Mouse (Mus musculus) thymus, postnatal 36 days (tissue): ENCODE data around the gene Palld.

Source experiments
- DNase-seq, 2 experiments: peaks; one replicate each; pipeline ENCODE4 v3.0.0; 2022; ENCODE audit warnings: mixed read lengths in 2 of 2

Gene Palld

DNA sequence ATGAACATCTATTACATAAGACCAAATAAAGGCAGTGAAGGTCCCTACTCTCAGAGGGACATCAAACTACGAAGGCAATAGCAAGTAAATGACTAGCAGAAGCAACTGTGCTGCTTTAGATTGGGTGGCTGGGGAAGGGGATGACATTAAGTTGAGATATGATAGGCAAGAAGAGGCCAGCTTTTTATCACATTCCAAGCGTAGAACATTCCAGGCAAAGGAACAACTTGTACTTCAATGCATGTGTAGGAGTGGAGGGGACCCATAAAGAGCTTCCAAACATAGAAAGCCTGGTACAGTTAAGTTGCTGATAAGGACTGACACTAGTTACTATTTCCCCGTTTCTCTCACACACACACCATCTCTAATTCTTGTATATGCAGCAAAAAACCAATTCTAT lies 221.3 kb downstream of the Palld start:
- no peak for DNase-seq

DNA sequence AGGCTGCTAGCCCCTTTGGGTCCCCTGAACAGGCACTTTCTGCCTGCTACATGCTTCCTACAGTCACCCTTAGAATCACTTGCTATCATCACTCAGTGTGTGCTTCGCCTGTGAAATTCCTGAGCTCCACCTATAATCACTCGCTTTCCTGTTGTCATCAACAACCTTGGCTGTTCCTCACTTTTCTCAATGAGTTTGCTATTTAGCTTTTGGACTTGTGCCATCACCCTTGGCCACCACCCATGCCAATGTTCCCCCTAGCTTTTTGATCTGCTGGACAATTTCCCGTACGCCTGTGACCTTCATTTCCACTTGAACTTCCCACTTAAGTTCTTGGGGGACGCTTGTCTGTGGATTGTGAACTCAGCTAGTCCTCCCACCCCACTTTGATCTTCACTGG lies 225.3 kb downstream of the Palld start:
- no peak for DNase-seq

DNA sequence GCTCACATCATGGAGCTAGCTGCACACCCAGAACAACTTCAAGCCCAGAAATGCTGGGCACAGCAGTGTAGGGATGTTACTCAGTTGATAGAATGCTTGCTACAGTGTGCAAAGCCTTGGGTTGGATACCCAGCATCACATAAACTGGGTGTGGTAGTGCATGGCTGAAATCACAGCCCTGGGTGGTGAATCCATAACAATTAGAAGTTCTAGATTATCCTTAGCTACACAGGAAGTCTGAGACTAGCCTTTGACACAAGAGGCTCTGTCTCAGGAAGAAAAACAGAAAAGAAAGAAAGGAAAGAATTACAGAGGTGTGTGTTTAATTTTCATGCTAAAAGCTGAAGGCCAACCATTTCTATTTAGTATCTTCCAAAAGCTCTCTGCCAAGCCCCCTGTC lies 231.3 kb downstream of the Palld start:
- no peak for DNase-seq

DNA sequence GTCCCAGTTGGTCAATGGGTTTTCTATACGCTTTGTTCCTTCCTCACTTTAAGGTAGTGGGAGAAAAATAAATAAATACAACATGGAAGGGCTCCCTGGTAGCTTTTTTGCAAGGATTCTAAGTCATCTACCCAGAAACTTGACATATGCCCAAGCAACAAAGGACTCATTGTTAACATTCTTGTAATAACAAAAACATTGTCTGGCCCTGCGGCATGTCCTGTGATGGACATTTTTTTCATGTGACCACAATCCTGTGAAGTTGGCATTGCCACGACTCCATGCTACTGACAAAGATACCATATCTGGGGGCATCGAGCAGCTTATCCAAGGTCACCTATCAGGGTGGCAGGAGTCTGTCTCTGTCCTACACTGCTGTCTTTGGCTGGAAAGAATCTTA lies 232.1 kb downstream of the Palld start:
- no peak for DNase-seq

DNA sequence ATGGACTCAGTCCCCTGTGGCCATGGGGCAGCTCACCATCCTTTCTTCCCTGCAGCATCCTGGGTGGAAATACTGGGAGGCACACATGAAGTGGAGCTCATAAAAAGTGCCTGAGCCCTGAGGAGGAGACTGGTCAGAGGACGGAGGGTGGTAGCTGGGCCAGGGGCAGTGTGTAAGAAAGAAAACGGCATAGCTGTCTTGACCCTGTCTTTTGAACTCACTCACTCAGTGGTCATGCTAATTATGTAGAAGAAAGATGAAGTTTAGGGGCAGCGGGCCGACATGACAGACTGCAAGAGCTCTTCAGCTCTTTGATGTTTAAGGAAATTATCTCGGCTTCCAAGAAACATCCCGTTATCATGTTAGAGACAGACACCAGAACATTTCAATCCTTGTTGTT lies 235.6 kb downstream of the Palld start:
- DNase-seq: no peak

DNA sequence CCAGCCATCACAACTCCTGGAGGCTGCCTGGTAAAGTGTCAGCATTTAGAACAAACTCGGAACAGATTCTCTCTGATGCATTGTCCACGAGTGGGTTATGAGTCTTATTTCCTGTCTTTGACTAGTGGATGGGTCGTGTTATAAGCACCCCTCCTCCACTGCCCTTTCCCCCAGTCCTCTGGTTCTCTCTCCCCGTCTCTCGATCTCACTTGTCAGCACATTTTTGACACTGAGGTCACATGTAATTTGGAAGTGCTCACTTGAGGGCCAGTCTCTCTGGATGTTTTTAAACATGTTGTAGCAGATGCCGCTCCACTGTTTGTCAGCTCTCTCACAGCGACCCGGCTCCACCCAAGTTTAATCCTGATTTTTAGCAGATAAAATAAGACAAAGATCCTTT lies 237.5 kb downstream of the Palld start:
- no peak for DNase-seq

DNA sequence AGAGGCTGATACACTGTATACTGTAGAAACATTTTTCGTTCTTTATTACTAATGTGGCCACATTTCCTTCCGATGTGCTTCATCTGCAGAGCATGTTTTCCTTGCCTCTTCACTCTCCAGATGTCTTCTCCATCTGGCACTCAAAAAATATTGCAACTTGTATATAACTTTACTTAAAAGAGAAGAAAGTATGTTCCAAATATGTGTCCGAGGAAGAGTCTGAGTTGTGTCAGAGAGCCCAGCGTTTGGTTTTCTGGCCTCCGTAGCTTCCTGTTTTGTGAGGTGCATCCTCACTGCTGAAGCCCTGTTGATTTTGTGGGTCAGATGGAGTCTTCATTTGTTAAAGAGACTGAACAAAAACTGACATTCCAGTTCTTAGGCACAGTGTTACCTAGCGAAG lies 238.3 kb downstream of the Palld start:
- DNase-seq: no peak

DNA sequence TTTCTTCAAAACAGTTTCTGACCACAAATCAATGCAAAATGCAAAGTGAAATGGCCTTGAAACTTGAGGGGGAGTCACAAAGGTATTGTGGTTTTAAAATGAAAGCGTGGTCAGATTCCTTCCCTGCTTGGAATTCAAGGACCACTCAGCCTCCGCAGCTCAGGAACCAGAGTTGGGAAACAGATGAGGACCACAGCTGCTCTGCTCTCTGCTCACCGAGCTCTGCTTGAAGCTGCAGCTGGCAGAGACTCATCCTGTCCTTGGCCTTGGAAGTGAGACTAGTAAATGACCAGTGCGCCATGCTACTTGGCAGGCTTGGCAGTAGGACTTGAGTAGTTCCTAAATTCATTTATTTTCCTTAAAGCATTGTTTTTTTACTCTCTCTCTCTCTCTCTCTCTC lies 239.7 kb downstream of the Palld start:
- DNase-seq: no peak

DNA sequence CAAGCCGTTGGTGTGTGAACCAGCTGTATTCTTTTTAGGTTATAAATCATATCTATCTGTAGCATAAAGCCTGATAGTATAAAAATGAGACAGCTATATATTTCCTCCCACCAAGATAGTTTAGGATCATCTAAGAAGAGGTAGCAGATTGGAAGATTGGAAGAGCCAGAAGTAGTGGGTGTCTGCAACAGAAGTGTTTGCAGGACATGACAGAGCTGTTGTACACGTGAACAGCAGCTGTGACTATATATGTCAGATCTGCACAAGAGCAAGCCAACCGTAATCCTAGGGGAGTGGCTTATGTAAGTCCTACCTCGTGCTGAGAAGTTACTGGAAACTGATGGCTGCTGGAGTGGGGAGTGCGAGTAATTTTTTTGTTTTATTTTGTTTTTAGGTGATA lies 240.9 kb downstream of the Palld start:
- no peak for DNase-seq

DNA sequence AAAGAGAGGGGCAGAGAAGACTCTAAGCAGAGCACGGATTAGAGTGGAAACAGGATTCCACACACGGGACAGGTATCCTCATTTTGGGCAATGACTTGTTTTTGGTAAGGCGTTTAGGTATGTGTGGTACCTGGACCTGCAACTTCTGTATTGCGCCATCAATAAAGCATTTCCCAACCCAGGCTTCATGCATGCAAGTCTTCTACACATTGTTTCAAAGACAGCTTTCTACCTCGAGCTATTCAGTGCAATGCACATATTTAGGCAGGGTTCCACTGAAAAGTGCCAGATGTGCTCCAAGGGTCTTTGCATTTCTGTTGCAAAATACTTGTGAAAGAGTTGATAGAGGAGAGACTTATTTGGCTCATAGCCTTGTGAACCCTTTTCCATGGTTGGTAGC lies 241.5 kb downstream of the Palld start:
- no peak for DNase-seq

DNA sequence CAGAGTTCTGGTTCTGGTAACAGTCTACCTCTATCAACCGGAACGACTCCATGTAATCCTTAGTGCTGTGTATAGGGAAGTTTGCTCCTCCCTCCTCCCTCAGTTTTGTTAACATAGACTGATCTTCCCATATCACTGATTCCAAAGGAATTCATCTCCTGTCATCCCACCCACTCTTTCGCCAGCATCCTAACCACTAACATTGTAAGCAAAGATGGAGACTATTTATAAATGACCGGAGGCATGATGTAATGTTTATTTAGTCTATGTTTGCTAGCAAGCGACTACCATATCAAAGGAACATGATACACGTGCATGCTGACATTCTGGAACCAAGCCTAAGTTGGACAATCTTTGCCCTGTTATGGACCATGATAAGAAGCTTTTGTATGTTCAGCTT lies 250.5 kb downstream of the Palld start:
- DNase-seq: no peak

DNA sequence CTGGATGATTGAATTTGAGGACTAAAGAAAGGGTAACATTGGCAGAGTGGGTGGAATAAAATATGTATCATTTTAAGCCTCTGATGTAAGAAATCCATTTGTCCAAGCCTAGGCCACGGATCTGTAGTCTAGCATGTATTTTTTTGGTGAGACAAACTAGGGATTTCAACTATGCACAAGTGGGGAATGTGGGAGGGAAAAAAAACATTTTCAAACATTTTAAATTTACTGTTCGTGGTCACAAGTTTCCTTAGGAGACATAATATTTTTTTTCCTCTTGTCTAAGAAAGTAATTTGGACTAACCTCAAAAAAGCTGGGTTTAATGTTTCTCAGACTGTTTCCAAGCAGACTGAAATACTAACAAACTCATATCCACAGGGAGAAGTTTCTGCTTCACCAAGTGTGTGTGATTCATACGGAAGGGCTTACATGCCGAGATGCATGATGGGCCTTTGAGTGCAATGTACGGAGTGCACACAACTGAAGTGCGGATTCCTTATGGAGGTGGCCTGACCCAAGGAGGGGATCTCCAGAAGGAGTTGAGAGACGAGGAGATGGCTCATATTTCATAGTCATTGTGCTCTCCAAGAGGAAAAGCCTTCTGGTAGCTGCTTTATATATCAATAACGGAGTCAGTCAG lies 256.2 kb downstream of the Palld start:
- DNase-seq: no peak

DNA sequence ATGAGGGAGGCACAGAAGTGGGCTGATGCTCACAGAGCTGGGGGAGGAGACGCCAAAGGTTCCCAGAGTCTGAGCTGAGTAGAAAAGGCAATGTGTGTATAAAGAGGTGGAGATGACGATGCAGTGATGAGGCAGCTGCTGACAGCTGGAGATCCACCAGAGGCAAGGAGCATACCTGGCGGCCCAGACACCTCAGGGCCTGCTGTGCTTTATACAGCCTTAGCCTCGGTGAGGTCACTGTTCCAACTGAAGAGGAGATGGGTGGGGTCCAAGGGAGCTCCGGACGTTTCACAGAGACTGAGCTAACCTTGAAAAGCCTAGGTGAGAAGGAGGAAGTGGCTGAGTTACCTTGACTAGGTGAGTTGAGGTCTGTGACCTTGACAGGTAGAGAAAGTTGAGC lies 256.8 kb downstream of the Palld start:
- DNase-seq: no peak

DNA sequence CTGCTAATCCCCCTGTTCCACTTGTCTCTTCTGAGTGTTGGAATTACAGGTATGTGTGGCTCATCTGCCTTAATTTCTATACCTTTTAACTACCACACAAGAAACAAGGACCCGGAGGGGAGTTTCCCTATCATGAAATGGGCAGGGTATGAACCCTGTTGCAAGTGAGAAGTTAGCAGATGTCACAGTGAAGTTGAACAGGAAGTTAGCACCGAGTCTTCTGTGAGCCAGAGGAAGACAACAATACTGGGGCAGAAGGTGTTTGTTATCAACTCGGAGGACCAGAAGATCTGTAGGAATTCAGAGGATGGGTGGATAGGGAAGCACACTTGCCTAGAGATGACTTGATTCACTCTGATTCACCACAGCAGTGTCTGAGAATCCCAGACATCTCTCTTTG lies 259.3 kb downstream of the Palld start:
- DNase-seq: no peak

DNA sequence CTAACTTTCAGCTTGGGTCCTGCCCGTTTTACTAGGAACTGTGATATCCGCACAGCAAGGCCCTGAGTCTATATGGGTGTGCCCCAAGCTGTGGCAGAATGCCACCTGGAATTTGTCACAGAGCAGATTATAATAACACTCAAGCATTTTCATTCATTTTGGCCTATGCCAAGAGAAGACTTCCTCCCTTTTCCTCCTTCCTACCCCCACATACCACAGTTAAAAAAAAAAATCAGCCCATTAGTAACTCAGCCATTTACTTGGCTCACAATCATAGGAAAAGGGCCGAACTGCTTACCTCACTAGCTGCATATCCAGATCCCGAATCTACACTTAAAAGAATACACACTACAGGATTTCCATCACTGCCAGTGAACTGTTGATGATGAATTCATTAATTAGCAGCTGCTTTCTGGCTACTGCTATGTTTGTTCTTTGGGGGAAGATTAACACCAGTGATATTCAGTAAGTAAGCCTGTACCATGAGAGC lies 260.1 kb downstream of the Palld start:
- no peak for DNase-seq

DNA sequence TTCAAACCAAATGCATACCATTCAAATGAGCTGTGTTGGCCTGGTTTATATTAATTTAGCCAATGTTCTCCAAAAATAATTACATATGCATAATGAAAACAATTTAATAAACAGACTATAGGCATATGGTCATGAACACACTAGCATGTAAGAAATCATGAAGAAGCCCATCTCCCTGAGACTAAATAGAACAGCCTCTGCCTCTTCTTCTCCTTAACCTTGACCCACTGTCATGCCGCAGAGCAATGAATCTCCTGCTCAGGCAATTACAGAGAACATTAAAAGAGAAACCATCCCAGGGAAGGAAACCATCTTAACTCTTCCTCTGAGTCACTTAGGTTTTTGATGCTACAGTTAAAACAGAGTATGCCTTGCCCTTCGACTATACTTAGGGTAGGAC lies 262.9 kb downstream of the Palld start:
- no peak for DNase-seq

DNA sequence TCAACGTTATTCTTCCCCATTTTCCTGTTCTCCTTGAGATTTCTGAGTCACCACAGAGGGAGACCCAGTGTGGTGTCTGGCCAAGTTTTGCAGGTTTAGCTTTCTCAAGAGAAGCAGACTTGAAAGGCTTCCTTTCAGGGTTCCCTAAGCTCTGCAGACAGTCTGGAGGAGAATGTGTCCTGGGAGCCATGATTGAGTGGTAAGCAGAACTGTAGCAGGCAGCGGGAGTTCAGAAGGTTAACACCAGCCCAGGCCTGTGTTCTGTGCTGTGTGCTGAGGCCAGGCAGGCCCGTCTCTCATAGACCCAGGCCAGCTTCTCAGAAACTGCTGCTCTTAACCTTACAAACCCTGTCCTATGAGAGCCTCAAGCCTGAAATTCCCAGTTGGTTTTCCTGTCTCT lies 263.5 kb downstream of the Palld start:
- DNase-seq: no peak

DNA sequence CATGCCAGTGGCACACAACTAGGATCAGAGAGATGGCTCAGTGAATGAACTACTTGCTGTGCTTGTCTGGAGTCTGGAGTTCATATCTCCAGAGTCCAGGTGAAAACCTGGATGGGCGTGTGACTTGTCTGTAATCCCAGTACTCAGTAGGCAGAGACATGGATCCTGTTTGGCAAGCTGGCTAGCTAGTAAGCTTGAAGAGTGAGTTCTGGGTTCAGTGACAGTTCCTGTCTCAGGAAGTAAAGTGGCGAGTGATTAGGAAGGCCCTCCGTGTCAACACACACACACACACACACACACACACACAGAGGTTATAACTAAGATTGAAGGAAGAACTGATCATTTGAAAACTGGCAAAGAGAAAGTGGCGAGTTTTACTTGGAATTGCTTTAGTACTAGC lies 264.8 kb downstream of the Palld start:
- DNase-seq: no peak

DNA sequence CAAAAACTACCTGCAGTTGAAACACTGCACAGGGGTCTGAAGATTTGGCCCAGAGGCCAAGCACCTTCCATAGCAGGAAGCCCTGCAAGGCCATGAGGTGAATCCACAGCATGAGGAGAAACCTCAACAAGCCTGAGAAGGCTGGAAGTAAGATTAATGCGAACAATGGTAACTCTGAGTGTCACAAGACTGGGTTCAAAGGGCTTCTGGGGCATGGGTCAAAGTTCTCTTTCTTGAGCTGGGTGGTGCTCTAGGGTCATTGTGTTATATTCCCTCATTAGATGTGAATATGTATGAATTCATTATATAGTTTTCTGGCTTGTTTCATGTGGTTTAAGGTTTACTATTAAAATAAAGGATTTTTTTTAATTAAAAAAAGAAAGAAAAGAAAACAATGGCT lies 267.7 kb downstream of the Palld start:
- no peak for DNase-seq

DNA sequence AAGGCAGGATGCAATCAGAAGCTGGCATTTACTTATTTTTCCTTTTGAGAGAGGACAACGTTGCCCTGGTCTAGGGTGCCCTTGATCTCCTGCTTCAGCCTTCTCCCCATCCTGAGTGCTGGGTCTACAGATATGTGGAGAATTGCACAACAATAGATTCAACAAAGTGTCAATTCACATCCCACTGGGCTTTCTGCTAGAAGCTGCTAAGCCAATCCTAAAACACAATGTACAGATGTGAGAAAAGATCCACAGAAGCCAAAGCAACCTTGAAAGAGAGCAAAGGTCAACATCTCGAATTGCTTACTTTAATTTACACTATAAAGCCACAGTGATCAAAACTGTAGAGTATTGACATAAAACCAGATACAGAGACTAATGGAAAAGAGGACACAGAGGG lies 270.2 kb downstream of the Palld start:
- no peak for DNase-seq

DNA sequence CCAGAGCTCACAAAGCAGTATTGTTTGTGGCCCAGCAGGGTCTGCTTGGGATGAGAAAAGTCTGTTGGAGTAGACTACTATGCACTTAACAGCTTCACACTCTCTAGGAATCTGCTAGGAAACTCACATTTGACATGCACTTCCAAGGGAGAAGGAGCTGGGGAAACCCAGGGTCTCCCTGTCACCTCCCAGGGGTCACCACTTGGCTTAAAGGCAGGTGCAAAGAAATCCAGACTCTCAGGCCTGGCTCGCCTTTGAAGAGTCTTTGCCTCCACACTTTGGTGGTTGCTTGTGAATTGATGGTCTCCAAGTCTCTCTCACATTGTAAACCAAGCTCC lies 272.9 kb downstream of the Palld start:
- DNase-seq: no peak

DNA sequence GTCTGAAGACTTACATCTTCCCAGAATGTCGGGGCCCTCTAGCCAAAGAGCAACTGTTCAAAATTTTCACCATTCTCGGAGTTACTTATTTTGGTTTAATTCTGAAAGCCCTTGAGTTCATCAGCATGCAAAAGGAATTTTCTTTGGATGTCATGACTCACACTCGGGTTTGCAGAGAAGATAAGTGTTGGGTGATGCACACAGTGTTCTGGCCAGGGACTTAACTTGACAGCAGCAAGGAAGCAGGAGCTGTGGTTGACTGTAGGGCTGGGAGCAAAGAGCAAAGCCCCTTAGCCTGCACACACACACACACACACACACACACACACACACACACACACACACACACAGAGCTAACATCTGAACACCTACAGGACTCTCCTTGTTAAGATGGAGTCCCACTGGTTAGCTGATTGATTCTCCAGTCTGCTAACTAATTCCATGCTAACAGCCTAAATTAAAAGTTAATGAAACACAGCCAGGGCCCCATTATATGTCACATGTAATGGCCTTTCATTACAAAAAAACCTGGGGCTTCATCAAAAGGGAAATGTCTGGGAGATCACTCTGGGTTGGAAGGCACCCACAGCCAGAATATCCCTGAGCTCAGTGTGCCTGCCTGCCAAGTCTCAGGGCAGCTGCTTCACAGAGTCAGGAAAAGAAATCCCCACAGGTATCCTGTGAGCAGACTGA lies 273.4 kb downstream of the Palld start:
- no peak for DNase-seq

DNA sequence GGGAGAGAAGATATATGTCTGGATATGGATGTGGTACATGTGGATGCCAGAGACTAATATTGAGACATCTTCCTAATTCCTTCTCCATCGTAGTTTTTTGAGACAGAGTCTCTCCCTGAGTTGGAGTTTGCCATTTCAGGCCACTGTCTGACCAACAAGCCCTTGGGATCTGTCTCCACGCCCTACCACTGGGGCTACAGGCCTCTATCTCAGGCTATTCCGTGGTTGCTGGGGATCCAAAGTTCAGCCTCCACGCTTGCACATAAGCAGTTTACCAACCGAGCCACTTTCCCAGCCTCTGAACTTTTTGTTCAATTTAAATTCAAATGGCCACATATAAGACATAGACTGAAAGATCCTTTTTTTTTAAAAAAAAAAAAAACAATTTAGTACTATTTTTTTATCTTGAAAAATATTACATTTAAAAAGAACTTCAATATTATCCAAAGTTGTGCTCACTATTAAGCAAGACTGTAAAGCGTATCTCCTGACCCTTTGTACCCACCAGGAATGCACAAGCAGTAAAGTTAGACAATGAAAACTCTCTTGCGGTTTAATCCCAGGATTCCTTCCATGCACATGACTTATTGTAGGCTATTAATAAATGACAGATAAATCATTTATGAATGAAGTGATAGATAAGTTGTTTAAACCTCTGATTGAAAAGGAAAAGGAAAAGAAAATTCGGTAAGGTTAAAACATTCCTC lies 276.1 kb downstream of the Palld start:
- no peak for DNase-seq

DNA sequence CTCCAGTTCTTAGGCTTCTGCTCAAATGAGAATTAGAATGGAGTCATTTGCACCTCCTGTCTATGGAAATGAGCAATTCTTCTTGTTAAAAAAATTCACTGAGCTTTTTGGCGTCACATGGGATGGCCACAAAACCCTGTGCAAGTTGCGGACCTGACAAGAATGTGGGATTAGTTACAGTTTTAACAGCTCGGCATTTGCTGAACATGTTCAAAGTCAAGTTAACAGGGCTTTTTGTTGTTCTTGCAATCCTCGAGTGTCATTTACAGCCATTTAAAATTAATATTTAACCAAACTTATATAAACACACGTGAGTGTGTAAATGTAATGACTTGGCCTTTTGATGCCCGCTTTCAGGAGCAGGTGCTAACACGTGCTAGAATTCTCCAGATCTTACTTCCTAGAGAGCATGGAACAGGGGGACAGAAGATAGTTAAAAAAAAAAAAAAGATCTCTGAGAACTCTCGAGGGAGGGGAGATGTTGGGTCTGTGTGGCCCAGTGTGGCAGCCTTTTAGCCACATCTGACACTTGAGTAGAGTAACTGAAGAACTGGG lies 276.8 kb downstream of the Palld start:
- no peak for DNase-seq
